Mouse (Mus musculus): ENCODE data around the gene Pxn.
A peak's percentile ranks its signal among the peaks of the same experiment; 100 is the strongest.

Gene Pxn

DNA sequence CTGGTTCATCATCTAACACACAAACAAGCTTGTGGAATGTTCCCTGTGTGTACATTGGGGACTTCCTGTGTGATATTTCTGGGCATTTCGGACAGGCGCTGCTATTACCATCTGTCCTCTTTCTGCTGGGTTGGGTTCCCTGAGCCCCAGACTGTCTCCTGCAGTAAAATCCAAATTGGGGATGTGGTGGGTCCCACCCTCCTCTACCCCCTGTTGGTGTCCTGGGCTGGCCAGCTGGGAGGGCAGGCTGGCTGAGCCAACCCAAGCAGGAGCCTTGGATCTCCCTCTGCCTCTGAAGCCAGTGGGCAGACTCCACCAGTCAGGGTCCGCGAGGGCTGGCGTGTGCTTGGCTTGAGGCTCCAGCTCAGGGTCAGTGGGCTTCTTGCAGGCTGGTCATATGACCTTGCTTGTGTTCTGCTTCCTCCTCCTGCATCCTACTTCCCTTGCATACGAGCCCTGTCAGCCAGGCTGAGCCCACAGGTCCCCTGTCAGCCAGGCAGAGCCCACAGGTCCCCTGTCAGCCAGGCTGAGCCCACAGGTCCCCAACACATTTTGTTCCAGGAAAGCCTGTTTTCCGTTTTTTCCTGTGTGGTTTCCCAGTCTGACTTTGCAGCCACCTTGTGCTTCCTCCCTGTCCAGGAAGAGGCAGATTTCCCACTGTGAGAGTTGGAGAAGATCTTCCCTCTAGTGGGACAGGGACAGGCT is 23.4 kb downstream of the Pxn start:
- DNase-seq: peak; percentile 67

- peak; percentile 56 for DNase-seq
Observed at GRCm38 (mm10) chr5:115530447-115530809, 24.0 kb downstream of the Pxn start.

GRCm38 (mm10) chr5:115531671-115532270 is 25.3 kb downstream of the Pxn start:
- DNase-seq: peak; percentile 93

DNA sequence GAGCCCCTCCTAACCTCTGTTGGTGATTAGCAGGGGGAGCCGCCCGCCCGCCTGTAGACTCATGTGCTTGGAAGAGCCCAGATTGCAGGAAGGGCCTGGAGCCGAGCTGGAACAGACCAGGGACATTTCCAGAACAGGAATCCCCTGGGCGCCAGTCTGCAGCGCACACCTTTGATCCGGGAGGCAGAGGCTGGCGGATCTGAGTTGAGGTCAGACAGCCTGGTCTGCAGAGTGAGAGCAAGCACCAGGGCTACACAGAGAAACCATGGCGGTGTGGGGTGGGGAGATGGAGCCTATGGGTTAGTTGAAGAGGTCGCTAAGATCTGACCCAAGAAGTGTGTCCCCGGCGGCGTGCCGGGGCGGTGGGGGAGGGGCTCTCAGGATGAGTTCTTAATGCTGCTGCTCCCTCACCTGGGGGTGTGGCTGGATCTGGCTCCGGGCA is 27.8 kb downstream of the Pxn start:
- peak; percentile 51 for DNase-seq

- DNase-seq: peak; percentile 58
Observed at GRCm38 (mm10) chr5:115534856-115535255, 28.4 kb downstream of the Pxn start.

- DNase-seq: peak; percentile 76
Observed at GRCm38 (mm10) chr5:115535635-115536034, 29.2 kb downstream of the Pxn start.

- DNase-seq: peak; percentile 41
Observed at GRCm38 (mm10) chr5:115538017-115538692, 31.7 kb downstream of the Pxn start.

DNA sequence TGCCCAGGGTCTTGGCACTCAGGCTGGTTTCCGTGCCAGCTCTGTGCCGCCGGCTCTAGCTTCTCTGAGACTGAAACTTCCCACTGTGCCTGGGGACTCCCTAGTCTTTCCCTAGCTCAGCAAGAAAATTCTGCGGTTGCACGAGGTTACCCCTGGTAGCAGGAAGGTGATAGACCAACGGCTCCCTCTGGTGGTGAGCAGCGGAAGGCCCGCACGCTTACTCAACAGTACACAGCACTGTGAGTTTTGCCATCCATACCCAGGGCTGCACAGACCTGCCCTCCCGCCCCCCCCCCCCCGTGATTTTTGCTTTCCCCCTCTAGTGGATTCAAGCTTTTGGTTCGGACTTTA is 32.2 kb downstream of the Pxn start:
- peak; percentile 96 for DNase-seq

- DNase-seq: peak; percentile 67
Observed at GRCm38 (mm10) chr5:115542635-115543384, 36.3 kb downstream of the Pxn start.

GRCm38 (mm10) chr5:115543509-115544253 is 37.2 kb downstream of the Pxn start:
- DNase-seq: peak; percentile 85

DNA sequence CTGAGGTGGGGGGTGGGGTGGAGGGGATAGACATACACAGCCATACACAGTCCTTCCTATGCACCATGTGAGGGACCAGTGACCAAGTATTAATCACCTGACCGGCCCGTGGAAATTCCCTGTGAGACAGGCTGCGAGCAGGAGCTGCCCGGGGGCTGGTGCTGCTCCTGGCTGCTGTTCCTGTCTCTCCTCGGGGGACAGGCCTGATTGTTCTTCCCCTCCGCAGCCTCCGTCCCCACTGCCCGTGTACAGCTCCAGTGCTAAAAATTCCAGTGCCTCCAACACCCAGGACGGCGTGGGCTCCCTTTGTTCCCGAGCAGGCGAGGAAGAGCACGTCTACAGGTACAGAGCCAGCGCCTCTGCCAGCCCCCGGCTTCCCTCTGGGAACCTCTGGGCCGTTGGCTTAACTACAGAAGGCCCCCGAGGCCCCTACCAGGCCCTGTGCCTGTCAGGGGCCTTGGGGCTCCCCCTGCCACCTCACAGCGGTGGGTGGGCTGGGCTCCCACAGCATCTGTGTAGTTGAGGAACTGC is 38.2 kb downstream of the Pxn start:
- DNase-seq: no peak

DNA sequence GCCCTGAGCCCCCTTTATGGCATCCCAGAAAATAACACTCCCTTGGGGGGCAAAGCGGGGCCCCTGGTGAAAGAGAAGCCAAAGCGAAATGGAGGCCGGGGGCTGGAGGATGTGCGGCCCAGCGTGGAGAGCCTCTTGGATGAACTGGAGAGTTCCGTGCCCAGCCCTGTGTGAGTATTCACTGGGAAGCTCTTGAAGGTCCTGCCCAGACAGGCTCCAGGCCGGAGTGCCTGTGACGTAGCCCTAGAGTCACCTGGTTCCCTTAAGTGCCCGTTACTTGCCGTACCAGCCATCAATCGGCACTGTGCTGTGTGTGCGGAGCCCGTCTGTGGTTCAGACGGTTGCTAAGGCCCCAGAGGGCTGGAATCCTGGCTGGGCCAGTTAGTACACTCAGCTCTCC is 39.2 kb downstream of the Pxn start:
- DNase-seq: peak; percentile 75

GRCm38 (mm10) chr5:115546536-115546935 is 40.1 kb downstream of the Pxn start:
- no peak for DNase-seq

- DNase-seq: no peak
Observed at GRCm38 (mm10) chr5:115547014-115547413, 40.5 kb downstream of the Pxn start.

DNA sequence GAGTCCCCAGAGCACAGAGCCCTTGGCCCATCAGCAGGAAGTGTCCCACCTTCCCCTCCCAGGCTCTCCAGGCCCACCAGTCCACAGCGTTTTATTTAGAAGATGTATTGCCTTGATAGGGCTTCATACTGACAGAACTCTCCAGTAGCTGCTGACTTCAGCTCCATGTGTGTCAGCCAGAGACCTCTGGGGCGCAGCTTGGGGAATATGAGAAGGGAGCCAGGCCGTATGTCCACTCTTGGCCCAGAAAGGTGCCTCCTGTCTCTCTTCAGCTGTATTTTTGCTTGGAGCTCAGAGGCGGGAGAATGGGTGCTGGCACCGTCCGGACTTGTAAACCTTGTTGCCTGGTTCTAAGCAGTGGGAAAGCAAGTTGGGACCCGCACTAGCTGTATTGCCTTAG is 40.9 kb downstream of the Pxn start:
- DNase-seq: no peak

DNA sequence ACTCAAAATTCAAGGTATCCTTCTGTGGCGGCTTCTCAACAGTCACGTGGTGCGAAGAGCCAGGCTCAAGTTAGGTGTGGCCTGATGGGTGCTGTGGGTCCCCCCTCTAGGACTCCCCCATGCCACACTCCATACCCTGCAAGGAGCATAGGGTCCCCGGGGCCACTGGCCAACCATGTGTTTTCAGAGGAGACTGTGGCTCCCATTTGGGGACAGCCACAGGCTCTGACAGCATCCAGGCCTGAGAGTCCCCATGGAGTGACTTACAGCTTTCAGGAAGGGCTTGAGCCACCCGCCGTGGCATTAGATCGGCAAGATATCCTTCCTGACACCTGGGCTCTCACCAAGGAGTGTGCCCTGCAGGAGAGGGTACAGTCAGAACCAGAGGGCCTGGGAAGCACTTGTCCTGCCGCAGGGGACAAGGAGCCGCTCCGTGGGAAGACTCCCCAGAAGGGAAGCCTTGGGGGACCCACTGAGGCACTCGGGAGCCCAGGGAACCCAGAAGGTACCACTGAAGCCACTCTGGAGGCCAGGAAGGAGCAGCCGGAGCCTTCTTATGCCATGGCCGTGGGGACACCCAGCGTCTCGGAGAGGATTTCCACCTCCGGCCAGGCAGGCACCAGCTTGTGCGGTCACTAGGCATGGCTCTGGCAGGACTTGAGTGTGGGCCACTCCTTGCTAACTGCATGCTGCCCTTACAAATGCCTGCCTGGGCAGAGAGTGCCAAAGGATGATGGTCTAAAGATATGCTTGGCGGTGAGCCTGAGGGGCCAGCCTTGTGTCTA is 42.2 kb downstream of the Pxn start:
- no peak for DNase-seq

GRCm38 (mm10) chr5:115550482-115551005 is 44.1 kb downstream of the Pxn start:
- no peak for DNase-seq

DNA sequence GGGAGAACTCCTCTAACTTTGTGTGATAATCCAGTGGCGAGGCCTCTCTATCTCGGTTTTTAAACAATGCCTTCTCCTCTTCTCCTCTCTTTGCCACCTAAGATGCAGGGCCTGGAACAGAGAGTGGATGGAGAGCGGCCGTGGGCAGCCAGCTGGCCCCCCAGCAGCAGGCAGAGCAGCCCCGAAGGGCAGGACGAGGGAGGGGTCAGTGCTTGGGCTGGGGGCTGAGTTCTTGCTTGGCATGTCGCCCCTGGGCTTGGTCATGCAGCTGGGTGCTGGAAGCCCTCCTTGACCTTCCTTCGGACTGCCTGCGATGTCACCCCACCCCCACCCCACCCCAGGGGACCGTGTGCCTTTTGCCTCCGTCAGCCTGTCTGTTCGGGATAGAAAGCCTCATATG is 44.9 kb downstream of the Pxn start:
- DNase-seq: no peak

GRCm38 (mm10) chr5:115551799-115552198 is 45.3 kb downstream of the Pxn start:
- DNase-seq: no peak

DNA sequence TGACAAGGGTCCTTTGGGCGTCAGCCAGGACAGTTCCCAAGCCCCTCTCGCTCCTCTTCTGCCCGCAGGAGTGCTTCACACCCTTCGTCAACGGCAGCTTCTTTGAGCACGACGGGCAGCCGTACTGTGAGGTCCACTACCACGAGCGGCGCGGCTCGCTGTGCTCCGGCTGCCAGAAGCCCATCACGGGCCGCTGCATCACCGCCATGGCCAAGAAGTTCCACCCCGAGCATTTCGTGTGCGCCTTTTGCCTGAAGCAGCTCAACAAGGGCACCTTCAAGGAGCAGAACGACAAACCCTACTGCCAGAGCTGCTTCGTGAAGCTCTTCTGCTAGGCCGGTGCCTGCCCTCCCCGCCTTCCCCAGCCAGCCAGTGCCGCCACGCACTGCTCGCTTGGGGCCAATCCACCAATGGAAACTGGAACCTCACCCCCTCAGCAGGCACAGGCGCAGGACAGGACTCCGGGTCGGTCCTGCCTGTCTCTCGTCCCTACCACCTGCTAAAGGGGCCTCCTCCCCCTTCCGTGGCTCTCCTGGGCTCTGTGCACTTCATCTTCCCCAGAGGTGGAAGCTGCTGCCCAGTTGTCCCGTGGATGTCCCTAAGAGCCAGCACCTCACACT is 47.4 kb downstream of the Pxn start:
- no peak for DNase-seq

All from lung, postnatal 10 days (tissue).